Mouse (Mus musculus) CD4-positive, CD25-positive, alpha-beta regulatory T cell, adult 4 months (primary cell): ENCODE results near the gene Armh3. TPM values are rescaled to one million over a fixed set of nuclear protein-coding genes. Genes with fewer than 3 reads are reported as not detected.

Source experiments
- ATAC-seq: one replicate; pipeline ENCODE4 v1.8.0; 2017
- polyA plus RNA-seq, 2 experiments: library from polyadenylated mRNA; unstranded; fragments of 100-300 nt; shearing (Covaris generic); gene quantifications; one replicate each; pipeline ENCODE4 v1.2.1; 2017

The Armh3 gene
- polyA plus RNA-seq, 2 experiments from 2014 or later: 9.1 to 12.8 TPM

DNA sequence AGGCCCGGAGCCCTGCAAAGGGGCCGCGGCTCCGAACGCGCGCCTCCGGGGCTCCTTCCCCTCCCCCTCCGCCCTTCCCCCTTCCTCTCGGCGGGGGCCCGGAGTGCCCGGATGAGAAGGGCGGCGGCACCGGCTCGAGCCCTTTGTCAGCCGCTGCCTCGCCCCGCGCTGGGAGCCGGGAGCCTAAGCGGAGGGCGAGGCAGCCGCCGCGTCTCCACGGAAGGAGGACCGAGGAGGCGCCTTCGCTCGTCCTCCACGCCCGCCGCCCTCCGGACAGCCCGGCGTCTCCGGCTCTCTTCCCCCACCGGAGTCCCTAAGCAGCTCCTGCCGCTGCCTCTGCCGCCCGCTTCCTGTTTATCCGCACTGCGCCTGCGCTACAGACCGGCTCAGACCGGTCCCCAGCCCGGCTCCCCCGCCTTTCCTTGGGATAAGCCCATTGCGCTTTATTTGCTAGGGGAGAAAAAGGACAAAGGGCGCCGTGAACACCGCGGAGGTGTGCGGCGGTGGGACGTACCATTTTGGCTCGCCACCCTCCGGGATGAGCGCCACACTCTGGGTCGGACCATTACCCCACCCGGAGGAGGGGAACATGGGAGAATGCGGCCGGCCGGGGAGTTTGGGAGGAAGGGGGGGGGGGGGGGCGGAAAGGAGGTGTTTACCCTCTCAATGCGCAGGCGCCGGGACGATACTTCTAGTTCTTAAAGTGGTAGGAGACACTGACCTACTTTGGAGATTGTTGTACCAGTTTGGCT is 214.9 kb downstream of the Armh3 start, which contains the start of gene Mgea5:
Mgea5 (minus strand) TSS at position 657 of the 752 bp plus-strand sequence.
- peak; percentile 95 for ATAC-seq

DNA sequence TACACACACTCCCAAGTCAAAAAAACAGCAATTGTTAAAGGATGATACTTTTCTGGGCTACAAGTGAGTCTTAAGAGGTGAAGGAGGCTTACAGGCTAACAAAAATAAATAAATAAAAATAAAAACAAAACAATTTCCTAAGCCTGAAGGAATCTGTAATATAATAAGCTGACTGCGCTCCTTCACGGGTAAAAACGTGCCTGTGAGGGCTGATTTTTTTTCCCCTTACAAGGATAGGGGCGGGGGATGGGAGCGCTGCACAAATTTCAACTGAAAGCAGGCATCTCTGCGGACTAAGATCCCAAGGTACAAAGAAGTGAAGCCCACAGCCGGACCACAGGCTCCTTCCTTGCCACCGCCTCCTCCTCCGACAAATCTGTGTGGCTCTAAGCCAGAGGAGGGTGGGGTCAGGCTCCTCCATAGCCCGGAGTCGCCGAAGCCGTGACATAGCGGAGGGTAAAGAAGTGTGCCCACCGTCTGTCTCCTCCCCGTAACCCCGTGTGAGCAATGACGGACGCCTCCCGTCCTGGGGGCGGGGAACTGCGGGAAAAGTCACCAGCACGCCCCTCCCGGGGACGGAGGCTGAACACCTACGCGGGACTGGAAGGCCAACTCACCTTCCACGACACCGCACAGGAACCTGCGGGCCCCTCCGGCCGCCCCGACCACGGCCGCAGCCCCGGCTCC is 215.8 kb downstream of the Armh3 start:
- no peak for ATAC-seq

DNA sequence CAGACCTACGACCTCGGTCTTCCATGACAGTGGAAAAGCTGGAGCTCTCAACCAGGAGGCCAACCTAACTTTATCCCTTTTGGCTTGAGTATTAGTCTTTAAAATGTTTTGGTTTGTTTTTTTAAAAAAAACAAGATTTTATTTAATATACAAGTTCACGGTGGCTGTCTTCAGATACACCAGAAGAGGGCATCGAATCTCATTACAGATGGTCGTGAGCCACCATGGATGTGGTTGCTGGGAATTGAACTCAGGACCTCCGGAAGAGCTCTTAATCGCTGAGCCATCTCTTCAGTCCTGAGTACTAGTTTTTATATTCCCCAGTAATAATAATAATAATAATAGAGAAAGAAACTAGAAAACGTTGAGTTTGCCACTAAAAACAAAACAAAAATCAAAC is 216.6 kb downstream of the Armh3 start:
- ATAC-seq: no peak

DNA sequence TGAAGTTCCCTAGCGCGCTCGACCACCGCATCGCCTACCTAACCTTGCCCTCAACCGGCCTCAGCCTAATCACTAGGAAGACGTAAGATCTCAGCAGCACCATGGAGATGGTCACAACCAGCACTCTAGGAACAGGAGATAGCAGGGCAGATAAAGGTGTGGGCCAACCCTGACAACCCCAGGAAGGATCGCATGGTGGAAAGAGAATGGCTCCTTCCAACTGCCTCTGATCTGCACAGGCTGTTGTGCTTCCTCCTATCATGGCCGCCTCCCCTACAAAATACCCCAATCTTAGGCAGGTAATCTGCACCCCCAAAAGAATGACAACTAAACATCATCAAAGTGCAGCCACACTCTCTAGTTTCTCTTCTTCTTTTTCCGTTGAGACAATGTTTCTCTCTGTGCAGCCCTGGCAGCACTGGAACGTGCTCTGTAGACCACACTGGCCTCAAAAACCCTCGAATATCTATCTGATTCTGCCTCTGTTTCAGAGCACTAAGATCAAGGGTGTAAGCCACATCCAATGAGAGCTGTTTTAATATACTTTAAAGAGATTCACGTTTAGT is 217.9 kb downstream of the Armh3 start:
- ATAC-seq: no peak

DNA sequence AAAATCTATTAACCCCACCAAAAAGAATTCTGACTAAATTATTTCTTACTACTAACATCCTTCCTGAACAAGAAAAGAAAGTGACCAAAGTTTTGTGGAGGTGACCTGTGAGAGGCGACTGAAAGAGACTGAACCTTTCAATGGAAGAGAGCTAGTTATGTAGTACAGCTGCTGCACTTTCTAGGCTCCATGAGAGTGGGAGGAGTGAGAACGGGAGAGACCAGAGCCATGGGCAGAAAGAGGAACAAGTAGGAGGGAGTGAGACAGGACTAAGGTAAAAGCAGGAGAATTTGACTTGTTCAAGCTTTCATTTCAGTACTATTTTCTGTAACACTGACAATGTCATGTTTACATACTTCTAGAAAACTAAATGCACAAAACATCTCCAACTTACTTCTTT is 222.8 kb downstream of the Armh3 start:
- no peak for ATAC-seq

DNA sequence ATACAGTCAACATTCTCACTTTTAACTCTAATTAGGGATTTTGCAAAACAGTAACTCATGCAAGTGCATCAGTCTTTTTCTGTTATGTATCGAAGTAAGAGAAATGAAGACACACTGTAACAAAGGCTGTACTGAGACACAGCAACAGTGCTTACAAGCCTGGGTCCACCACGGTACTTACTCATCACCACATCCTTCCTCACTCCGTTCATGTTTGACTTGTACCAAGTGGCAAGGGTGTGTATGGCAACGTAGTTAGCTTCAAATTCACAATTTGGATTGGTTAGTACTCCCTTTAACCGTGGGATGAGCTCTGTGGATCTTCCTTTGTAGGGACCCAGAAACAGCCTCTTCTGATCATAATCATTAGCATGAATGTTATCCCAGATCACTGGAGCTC is 226.8 kb downstream of the Armh3 start:
- ATAC-seq: no peak

Other genes starting within 250 kb of the Armh3 start
- 10 to 100 TPM; 11.9 to 37.1 TPM for gene Npm3, start 248.9 kb downstream of the Armh3 start, polyA plus RNA-seq
- 100 to 1,000 TPM; 191 to 247 TPM for gene Mgea5, start 214.7 kb downstream of the Armh3 start, polyA plus RNA-seq
- gene Kcnip2, start 182.4 kb downstream of the Armh3 start, polyA plus RNA-seq: 10 to 100 TPM; 17.3 to 17.4 TPM
- 1 to 10 TPM; 2.6 to 4.7 TPM for gene Hps6, start 5.0 kb upstream of the Armh3 start, polyA plus RNA-seq
- 10 to 100 TPM; 20.3 to 20.4 TPM for gene Pprc1, start 46.4 kb upstream of the Armh3 start, polyA plus RNA-seq
- 10 to 100 TPM; 43.6 to 47.2 TPM for gene Ldb1, start 46.7 kb upstream of the Armh3 start, polyA plus RNA-seq
- 10 to 100 TPM; 67.5 to 86.6 TPM for gene Nolc1, start 77.4 kb upstream of the Armh3 start, polyA plus RNA-seq
- gene Elovl3, start 133.4 kb upstream of the Armh3 start, polyA plus RNA-seq: not detected
- gene Pitx3, start 149.8 kb upstream of the Armh3 start, polyA plus RNA-seq: not detected
- 10 to 100 TPM; 23.8 to 33.5 TPM for gene Gbf1, start 154.0 kb upstream of the Armh3 start, polyA plus RNA-seq